Mouse (Mus musculus) mouse embryonic stem cell (cell line): ENCODE measurements around the gene Tmem235.

Experiments used
- in situ Hi-C, 2 experiments: fragments of 300-500 bp; cut with MboI; formaldehyde crosslinking; loops; 1 replicate in 1 of 2; 3 replicates in 1 of 2; pipeline ENCODE4 v1.14.3; 2019 to 2020; ENCODE audit warnings: low sequenced_read_pairs in 2 of 2, low pct_unique_long_range_greater_than_20kb in 1 of 2, mixed read lengths in 1 of 2; ENCODE audit not compliant: unreplicated experiment in 1 of 2

Gene Tmem235

DNA sequence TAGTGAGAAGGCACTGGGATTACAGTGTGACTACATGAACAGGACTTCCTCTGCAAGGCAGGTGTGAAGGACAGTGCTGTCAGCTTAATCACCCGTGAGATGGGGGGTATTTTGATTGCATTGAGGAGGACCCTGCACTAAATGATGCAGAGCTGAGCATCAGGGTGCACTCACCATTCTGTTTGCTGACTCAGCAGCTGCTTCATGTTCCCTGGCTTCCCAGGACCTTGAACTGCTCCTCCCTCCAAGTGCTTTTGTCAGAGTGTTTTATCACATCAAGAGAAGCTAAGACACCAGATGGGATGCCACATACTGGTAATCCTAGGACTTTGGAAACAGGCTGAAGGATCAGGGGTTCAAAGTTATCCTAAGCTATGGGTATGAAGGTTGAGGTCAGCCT lies 4.6 kb upstream of the Tmem235 start:
- in situ Hi-C loops: no loop called here

DNA sequence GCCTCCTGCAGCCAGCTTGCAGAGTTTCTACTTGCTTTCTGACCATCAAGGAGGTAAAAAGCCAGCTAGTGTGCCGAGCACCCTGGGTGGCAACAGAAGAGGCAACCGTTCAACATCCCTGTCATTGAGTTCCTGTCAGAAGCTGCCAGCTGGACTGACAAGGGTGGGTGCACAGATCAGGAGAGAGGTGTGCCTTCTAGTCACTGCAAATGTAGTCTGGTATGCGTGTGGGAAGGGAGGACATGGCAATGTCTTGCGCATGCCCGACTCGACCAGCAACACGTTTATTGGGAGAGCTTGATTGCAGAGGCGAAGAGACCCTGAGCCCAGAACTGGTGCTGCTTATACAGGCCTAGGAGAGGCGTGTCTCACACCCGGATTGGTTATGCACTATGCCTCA lies 3.1 kb upstream of the Tmem235 start:
- in situ Hi-C loops: no loop called here

DNA sequence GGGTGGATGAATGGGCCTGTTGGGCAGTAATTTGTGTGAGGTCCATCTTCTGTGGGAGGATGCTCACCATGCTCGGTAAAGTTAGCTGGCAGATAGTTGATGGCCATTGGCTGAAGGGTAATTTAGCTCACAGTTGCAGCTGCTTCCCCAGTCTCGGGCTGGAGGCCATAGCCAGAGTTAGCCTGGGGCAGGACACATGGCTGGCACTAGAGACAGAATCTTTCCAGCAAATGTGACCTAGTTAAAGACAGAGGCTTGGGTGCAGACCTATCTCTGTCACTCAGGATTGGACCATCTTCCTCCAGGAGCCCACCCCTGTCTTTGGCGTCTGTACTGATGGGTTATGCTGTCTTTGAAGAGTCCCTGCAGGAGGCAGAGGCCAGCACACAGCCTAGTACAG lies 2.2 kb upstream of the Tmem235 start:
- in situ Hi-C loops: no loop called here

DNA sequence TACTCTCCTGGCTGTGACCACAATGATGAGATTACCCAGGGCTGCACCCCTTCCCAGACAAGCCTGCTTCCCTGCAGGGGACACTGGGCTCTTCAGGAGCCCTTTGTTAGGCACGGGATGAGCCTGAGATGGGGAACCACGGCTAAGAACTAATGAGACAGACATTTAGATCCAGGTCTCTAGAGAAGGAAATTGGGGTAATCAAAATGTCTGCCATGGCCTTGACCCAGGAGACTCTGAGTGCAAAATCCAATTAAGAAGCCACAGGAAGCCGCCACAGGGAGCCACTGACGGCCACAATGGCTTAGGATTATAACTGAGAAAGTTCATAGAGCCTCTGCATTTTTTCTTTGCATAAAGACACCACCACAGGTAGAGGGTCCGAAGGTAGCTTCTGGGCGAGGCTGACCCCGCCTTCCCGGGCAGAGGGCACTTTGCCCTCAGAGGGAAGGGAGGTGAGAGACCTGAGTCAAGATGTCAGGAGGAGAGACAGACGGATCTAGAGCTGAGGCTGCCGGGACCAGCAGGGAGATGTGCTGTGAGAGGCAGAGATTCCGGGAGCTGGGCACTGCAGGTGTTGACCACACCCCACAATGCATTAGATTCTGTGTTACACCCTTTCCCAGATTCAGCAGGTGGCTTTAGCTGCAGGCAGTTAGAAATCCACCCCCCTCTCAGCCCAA lies 2.8 kb downstream of the Tmem235 start:
- in situ Hi-C loops: no loop called here

DNA sequence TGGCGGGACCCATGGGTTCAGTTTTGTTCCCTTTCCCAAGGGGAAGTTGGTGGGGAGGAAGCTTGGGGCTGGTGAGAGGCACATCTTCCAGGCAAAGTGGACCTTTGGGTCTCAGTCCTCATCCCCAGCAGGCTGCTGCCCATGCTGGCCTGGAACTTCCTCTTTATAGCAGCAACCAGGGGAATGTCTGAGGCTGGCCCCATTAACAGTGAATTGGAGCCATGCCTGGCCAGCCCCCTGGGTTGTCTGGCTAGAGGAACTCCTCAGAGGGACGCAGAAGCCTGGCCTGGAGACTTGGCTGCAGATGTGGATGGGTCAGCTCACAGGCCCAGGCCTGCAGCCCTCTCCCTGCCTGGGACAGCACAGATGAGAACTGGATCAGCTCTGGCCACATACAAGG lies 4.3 kb downstream of the Tmem235 start:
- in situ Hi-C loops: no loop called here

DNA sequence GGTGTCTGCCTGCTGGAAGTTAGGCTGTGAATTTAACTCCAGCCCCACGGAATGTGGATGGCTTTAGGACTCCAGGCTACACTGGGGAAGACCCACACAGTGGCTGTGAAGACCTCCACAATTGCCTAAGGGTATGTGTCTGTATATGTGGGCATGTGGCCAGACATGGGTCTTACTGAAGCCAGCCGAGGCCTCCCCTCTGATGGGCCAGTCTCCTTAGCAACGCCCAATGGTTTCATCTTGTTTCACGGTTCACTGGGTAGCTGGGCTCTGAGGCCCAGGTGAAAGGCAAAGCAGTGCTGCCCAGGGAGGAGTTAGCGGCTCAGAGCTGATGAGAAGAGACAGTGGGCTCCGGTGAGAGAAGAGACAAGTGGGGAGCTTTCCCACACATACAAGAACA lies 5.4 kb downstream of the Tmem235 start:
- in situ Hi-C loops: no loop called here

DNA sequence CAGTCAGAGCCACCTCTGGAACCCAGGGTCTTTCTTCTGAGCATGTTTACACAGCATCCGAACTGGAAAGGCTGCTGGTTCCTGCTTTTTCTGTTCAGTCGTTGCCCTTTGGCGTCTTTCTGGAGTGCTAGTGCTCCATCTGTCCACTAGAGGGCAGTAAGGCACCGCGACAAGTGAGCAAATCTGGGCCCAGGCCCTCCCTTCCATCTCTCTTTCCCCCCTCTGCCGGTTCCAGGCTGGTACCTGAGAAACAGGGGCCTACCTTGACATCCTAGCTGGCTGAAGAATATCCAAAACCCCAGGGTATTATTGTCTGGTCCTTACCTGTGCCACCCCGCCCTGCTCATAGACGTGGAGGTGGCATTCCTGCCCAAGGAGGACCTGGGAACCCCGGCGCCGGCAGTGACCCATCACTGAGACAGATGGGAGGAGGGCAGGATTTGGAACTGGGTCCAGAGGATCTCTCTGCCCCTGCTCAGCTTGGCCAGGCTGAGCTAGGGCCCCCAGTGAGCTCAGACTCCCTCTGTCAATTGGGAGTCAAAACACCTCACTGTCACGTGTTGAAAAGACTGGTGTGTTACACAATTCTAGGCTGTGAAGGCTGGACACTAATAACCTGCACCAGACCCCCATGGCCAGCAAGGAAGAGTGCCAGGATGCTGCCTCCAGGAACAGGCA lies 10.3 kb downstream of the Tmem235 start:
- in situ Hi-C loops: loop anchor here (5.0 to 10.0 kb wide), 2 partner anchors 154 to 221 kb away; no protein-coding TSS in a partner anchor

DNA sequence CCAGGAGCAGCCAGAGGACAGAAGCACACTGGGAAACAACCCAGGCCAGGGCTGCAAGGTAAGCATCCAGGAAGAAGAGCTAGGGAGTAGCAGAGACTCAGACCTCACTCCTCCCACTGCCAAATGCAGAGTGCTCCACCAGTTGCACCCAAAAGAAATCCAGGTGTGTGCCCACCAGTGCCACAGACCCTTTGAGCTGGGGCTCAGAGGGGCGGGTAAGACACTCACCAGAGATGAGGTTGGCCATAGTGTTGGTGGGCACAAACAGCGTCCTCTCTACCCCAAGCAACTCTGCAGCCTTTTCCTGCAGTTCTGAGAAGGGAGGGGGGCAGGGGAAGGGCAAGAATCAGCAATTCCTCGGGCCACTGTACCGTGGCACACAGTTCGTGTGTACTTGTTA lies 10.8 kb downstream of the Tmem235 start:
- in situ Hi-C loops: loop anchor here (5.0 to 10.0 kb wide), 2 partner anchors 153 to 221 kb away; no protein-coding TSS in a partner anchor

DNA sequence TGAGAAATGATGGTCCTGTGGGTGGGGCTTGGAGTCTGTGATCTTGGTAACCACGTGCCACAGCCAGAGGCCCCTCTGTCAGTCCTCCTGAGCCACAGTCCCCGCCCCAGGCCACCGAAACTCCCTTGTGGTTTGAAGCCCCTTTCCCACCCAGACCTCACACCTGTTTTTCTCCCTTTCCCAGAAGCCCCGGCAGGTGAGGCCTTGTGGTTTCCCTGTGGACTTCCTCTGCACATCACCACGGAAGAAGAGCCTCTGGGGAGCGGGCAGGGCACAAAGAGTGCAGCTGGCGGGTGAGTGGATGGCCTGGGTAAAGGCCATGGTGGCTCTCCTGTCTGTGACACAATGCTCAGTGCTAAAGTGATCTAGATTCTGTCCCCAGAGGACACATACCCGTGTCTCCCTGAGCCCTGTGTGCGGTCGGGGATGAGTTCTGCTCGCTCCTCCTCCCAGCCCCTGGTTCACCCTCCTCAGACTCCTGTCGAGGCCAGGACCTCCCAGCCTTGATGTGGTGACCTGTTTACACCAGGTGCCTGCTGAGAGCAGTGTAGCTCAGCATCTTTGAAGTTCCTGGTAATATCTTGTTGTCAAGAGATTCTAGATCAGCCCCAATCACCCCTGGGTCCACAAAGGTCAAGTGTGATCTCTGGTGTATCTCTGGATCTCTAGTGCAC lies 11.5 kb downstream of the Tmem235 start:
- in situ Hi-C loops: loop anchor here (5.0 to 10.0 kb wide), 2 partner anchors 153 to 220 kb away; no protein-coding TSS in a partner anchor

DNA sequence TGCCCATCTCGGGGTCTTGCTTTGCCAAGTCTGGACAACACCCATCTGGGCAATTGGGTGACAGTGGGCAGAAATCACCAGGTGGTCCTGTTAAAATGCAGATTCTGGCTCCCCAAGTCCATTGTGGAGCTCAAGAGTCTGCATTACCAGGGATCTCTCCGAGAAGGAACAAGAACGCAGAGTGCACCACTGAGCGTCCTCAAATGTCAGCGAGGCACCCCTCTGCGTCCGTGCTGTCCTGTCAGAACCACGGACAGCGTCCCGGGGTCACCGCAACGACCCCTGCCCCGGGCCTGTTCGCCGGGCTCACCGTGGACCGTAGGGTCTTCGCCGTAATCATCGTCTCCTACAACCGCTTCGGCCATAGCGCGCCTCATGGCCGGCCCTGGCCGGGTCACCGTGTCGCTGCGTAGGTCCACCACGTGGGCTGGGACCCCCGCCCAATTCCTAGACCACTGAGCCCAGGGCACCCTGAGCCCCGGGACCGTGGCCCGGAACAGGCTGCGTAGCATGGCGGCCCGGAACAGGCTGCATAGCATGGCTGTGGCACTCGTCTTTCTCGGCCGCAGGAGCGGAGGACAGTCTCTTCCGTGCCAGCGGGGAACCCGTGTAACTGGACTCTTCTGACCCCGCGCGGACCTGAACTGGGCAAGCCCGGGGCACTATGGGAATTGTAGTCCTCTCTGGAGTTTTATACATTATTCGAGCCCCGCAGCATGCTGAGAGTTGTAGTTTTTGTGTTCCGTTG lies 12.5 kb downstream of the Tmem235 start, which contains the start of gene Tha1:
Gene Tha1 (minus strand): TSS at position 621 of the 748 bp plus-strand sequence.
- in situ Hi-C loops: loop anchor here (5.0 to 10.0 kb wide), 2 partner anchors 152 to 219 kb away; no protein-coding TSS in a partner anchor

DNA sequence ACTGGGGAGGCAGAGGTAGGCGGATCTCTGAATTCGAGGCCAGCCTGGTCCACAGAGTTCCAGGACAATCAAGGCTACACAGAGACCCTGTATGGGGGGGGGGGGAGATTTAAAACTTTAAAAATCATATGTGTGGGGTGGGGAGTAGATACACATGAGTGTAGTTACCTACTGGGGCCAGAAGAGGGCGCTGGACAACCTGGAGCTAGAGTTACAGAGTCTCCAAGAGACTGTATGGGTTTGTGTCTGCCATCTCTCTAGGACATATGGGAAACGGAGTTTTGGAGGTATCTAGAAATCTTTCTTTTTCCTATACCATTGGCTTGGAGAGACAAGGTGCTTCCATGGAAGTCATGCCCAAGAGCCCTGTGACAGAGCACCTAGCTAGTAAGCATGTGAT lies 13.9 kb downstream of the Tmem235 start:
- in situ Hi-C loops: loop anchor here (5.0 to 10.0 kb wide), 2 partner anchors 150 to 218 kb away; no protein-coding TSS in a partner anchor

DNA sequence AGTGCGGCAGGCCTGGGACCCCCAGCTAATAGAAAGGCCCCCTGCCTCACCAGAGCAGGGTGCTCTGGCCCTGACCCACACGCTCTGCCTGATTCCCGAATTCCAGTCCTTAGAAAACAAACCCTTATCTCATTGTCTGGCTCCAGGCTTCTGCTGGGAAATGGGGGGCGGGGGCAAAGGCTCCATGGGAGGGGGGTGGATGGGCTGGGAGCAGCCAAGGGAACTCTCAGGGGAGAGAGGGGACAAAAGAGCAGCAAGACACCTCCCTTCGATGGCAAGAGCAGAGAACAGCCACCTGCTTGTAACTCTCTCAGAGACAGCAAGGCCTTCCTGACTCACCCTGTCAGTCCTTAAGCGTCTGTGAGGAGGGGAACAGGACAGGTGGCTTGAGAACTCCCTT lies 15.1 kb downstream of the Tmem235 start:
- in situ Hi-C loops: loop anchor here in 1 of 2 experiments (10.0 kb wide), 1 partner anchor 149 kb away; no protein-coding TSS in a partner anchor

DNA sequence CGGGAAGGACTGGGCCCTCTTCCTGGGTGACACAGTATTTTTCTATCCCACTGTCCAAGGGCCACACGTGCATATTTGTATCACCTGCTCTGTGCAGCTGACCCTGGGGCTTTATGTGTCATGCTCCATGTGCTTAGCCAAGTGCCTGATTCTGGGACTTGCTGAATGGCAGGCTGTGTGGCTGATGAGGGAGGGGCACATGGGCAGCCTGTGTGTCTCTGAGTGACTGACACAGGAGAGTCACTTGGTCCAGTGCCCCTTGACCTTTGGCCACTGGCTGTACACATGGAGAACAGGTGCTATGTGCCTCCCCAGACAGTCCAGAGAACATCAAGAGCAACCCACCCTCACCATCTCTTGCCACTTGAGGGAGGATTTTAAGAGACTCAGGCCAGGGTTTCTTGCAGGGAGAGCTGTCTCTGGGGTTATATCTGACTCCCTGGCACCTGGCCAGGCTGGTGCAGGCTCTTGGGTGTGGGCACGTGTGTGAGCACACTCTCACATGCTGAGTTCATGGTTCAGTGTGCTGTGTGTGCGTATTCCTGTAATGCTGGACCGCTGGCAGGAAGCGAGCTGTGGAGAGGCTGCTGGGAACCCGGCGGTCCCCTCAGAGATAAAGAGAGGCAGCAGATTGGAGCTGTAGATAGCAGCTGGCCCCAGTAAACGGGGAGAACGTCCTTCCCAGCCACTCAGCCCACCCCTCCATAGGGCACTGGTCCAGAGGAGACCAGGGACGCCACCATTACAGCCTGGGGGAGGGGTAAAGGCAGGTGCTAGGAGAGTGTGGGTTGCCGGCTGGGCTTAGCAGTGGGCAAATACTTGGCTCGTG lies 17.6 kb downstream of the Tmem235 start:
- in situ Hi-C loops: loop anchor here in 1 of 2 experiments (10.0 kb wide), 1 partner anchor 147 kb away; no protein-coding TSS in a partner anchor

DNA sequence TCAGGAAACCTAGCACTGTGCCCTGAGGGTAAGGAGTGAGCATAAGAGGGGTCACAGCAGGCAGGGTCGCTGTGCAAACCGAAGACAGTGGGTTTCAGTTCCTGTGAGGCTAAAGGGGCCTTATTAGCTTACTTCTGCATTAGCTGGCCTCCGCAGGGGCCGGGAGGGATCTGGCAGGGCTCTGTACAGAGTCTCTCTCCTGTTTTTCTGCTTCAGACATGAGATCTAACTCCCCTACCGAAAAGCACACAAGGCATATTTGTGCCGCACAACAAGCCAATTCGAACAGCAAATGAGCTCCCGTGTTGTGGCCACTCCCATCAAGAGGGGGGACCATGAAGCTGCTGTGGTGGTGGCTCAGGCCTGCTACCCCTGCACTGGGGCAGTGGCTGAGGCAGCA lies 18.3 kb downstream of the Tmem235 start:
- in situ Hi-C loops: loop anchor here in 1 of 2 experiments (10.0 kb wide), 1 partner anchor 146 kb away; no protein-coding TSS in a partner anchor

DNA sequence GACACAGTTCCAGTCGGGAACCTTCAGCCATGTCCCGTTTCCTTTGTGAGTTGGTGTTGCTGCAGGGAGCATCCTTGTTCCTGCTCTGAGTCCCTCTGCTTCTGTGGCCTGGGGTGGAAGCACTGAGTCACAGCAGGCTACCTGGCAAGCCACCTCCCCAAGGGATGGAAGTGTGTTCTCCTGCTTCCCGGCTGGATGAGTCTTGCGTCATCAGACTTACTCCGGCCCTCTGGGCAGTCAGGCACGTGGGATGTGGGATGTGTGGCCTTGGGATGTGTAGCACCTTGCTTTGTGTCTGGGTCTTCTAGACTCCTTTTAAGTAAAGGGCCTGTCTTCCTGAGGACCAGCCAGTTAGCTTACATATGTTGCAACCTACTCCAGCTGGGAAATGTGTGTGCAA lies 19.1 kb downstream of the Tmem235 start:
- in situ Hi-C loops: loop anchor here (10.0 kb wide), 1 partner anchor 145 kb away; no protein-coding TSS in a partner anchor

DNA sequence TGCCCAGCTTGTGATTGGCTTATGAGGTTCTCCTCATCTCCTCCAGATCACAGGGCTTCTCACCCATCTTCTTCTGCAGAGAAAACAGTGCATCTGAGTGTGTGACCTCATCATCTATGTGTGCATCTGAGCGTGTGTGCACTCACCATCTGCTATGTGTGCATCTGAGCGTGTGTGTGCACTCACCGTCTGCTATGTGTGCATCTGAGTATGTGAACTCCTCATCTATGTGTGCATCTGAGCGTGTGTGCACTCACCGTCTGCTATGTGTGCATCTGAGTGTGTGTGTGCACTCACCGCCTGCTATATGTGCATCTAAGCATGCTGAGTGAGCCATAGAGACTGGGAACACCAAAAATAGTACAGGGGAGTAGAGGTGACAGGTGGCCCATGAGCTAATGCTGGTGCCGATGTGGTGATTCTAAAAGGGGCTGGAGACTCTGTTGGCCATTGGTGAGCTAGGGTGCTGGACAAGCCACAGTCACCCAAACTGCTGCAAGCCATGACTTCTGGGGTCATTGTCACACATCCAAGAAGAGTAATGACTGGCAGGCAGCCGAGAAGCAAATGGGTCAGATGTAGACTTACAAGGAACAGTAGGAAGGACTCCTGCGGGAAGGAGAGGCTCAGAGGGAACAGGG lies 19.9 kb downstream of the Tmem235 start:
- in situ Hi-C loops: loop anchor here in 1 of 2 experiments (10.0 kb wide), 1 partner anchor 144 kb away; no protein-coding TSS in a partner anchor

DNA sequence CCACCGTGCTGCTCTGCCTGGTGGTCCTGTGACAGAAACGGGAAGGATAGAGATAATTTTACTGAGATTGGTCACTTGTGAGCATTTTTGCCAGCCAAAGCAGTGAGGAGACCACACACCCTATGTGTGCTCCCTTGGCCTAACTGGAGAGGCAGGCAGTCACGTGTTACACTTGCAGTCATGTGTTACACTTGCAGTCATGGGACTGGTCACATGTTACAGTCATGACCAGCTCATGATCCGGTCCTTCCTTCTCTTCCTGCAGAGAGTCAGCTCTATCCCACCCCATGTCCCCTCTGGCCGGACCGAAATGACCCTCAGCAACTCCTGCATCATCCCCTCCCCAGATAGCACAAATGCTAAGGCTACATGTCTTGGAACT lies 20.4 kb downstream of the Tmem235 start:
- in situ Hi-C loops: loop anchor here in 1 of 2 experiments (10.0 kb wide), 1 partner anchor 144 kb away; no protein-coding TSS in a partner anchor
